Mouse (Mus musculus): ENCODE measurements around the gene Itga6.

- TF ChIP-seq ETS1 (IDR thresholded peaks at IDR 0.05; ENCODE audit: low read depth, low read length) (no peak), USF1 (IDR thresholded peaks at IDR 0.05; ENCODE audit: low read depth, low read length) (no peak), CTCF (IDR thresholded peaks at IDR 0.05 in 2 of 3, conservative IDR thresholded peaks at IDR 0.05 in 1 of 3; ENCODE audit: control insufficient read depth in 1 of 3, insufficient read depth in 1 of 3, low read depth in 2 of 3, low read length in 3 of 3, poor library complexity in 1 of 3, severe bottlenecking in 1 of 3) (no peak), NRF1 (IDR thresholded peaks at IDR 0.05; ENCODE audit: insufficient read depth, low read depth, low read length, poor library complexity, severe bottlenecking) (no peak), CHD2 (IDR thresholded peaks at IDR 0.05; ENCODE audit: low read length) (no peak), EP300 (IDR thresholded peaks at IDR 0.05; ENCODE audit: low read depth in 1 of 2, low read length in 2 of 2) (no peak), POLR2A (IDR thresholded peaks at IDR 0.05; ENCODE audit: control insufficient read depth in 1 of 2, insufficient read depth in 1 of 2, low read depth in 1 of 2, low read length in 2 of 2, poor library complexity in 1 of 2) (no peak), ZC3H11A (IDR thresholded peaks at IDR 0.05; ENCODE audit: low read depth, low read length) (no peak), MAX (IDR thresholded peaks at IDR 0.05; ENCODE audit: low read length) (no peak)
These were observed 41.3 kb downstream of the Itga6 start for GRCm38 (mm10) chr2:71786591-71787155.
